Mouse (Mus musculus) midbrain, embryonic 12.5 days (tissue): ENCODE measurements around the gene Slc35a3. TPM values are rescaled to one million over a fixed set of nuclear protein-coding genes. Genes with fewer than 3 reads are reported as not detected.

Source experiments
- ATAC-seq: fragments of 200-750 bp; cut with Nextera tagmentation; 2 replicates; pipeline ENCODE4 v1.8.0; 2017; ENCODE audit warnings: low read depth, moderate TSS enrichment, moderate library complexity; ENCODE audit not compliant: low FRiP score
- H3K27ac ChIP-seq: fragments of 300-500 bp; sonication (generic); replicated peaks from 2 replicates; pipeline ENCODE4 v1.5.1; 2016; ENCODE audit warnings: mild to moderate bottlenecking
- H3K27me3 ChIP-seq: fragments of 300-500 bp; sonication (generic); 2 replicates; pipeline ENCODE4 v1.6.1; 2016; ENCODE audit warnings: mild to moderate bottlenecking
- H3K36me3 ChIP-seq: fragments of 300-500 bp; sonication (generic); 2 replicates; pipeline ENCODE4 v1.6.1; 2016
- H3K4me1 ChIP-seq: fragments of 300-500 bp; sonication (generic); 2 replicates; pipeline ENCODE4 v1.6.1; 2016
- H3K4me2 ChIP-seq: fragments of 300-500 bp; sonication (generic); replicated peaks from 2 replicates; pipeline ENCODE4 v1.6.1; 2016; ENCODE audit warnings: mild to moderate bottlenecking, moderate library complexity
- H3K4me3 ChIP-seq: fragments of 300-500 bp; sonication (generic); 2 replicates; pipeline ENCODE4 v1.5.1; 2016; ENCODE audit warnings: mild to moderate bottlenecking
- H3K9ac ChIP-seq: fragments of 300-500 bp; sonication (generic); replicated peaks from 2 replicates; pipeline ENCODE4 v1.6.1; 2016; ENCODE audit warnings: mild to moderate bottlenecking, moderate library complexity
- H3K9me3 ChIP-seq: fragments of 300-500 bp; sonication (generic); 2 replicates; pipeline ENCODE4 v1.6.1; 2016; ENCODE audit warnings: mild to moderate bottlenecking
- WGBS: fragments of 180-500 bp; shearing (Covaris S2); methylation state at CpG from one replicate; pipeline ENCODE4 v1.1.7; 2016; 5-methylcytosine and 5-hydroxymethylcytosine counted together
- polyA plus RNA-seq: library from polyadenylated mRNA; unstranded; fragments of >200 nt; fragmentation: Nextera tagmentation; extraction: Ambion mirVana; gene quantifications from 2 replicates; pipeline ENCODE4 v1.2.1, GENCODE M21; 2016

Gene Slc35a3
- polyA plus RNA-seq, 1 experiment from 2014 or later, result 8.7 TPM

DNA sequence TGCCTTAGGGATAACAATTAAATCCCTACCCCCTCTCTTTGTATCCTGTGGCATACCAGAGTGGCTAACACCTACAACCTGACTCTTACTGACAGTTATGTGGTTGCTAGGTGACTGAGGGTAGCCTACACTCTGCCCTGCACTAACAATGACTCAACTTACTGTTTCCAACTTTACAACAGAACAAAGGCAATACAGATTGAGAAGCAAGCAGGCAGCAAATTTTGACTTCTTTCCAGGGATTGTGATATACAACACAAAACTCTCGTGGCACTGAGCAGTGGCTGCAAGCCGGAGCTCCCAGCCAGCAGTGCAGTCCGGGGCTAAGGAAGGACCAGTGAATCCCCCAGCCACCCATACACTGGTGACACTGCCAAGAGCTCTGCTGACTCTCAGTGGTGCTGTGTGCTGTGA is 60.6 kb downstream of the Slc35a3 start:
- Histone ChIP-seq H3K27ac (no peak overlapping the region), H3K4me1 (peaks cover 12% of the 10 kb centered on the region; the same call in 1 of the 2 replicates), H3K36me3 (peaks cover 6% of the 10 kb centered on the region; the same call in 1 of the 2 replicates), H3K4me3 (no peak overlapping the region), H3K9me3 (no peaks in the 10 kb centered on the region), H3K27me3 (no peaks in the 10 kb centered on the region), H3K4me2 (no peak overlapping the region), H3K9ac (no peak overlapping the region)
- 70% methylated on average over 3 of the region's 3 CpGs for WGBS
- ATAC-seq, result peak; percentile 41; the same call in 1 of the 2 replicates

DNA sequence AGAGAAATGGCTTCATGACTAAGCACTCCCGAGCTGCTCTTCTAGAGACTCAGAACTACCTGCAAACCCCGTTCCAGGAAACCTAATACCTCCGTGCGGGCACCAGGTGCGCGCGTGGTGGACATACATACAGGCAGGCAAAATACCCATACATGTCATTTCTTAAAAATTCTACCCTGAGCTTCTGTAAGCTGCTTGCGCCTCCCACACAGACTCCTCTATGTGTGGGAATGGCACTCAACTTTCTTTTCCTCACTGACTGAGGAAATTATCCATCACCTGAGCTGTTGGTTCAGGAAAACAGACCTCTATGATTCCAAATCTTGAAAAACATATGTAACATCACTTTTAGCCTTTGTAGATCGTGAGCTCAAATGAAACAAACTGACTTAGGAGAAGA is 61.9 kb downstream of the Slc35a3 start:
- Histone ChIP-seq H3K4me3 (no peak overlapping the region), H3K4me2 (no peak overlapping the region), H3K9ac (no peak overlapping the region), H3K36me3 (peaks cover 19% of the 10 kb centered on the region), H3K27ac (no peak overlapping the region), H3K27me3 (no peaks in the 10 kb centered on the region), H3K4me1 (peaks cover 10% of the 10 kb centered on the region; the same call in 1 of the 2 replicates), H3K9me3 (no peaks in the 10 kb centered on the region)
- 98% methylated on average over 9 of the region's 9 CpGs for WGBS
- no peak for ATAC-seq

DNA sequence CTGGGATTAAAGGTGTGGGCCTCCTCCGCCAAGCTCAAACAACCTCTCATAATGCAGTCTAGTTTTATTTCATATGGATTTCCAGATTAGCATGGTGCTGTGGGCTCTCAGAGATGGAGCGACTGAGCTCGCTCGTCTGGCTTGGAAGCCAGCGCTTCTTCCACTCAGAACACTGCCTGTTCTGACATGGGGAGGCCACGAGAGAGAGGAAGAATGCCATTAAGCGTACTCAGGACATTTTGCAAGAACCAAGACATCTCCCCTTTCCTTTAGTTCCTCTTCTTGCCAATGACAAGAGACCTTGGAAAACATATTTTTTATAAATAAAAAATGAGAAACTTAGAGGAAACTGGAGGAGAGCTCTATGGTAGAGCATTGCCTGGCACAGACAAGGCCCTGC is 63.8 kb downstream of the Slc35a3 start:
- no peaks in the 10 kb centered on the region for H3K27me3 ChIP-seq
- WGBS, result 94% methylated on average over 7 of the region's 7 CpGs
- H3K9me3 ChIP-seq, result no peaks in the 10 kb centered on the region
- H3K4me2 ChIP-seq, result no peak overlapping the region
- H3K9ac ChIP-seq, result no peak overlapping the region
- H3K4me1 ChIP-seq, result peaks cover 10% of the 10 kb centered on the region; the same call in 1 of the 2 replicates
- peaks cover 35% of the 10 kb centered on the region for H3K36me3 ChIP-seq
- no peak for ATAC-seq
- no peak overlapping the region for H3K4me3 ChIP-seq
- no peak overlapping the region for H3K27ac ChIP-seq

DNA sequence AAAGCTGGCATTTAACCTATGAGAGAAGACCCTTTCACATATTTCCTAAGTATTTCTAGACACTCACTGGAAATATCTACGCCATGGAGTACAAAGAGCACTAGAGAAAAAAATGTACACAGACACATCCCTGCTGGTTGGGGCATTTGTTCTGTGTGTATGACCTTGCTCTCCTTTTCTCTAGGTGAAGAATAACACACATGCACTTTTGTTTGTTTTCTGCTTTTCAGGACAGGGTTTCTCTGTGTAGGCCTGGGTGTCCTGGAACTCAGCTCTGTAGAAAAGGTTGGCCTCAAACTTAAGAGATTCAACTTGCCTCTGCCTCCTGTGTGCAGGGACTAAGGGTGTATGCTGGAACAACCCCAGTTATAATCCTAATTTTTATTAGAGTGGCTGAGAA is 66.2 kb downstream of the Slc35a3 start:
- Histone ChIP-seq H3K4me2 (no peak overlapping the region), H3K27ac (no peak overlapping the region), H3K4me1 (no peaks in the 10 kb centered on the region), H3K9ac (no peak overlapping the region), H3K4me3 (no peak overlapping the region), H3K27me3 (no peaks in the 10 kb centered on the region), H3K36me3 (peaks cover 54% of the 10 kb centered on the region), H3K9me3 (no peaks in the 10 kb centered on the region)
- ATAC-seq, result no peak
- 97% methylated on average over 1 of the region's 1 CpGs for WGBS

DNA sequence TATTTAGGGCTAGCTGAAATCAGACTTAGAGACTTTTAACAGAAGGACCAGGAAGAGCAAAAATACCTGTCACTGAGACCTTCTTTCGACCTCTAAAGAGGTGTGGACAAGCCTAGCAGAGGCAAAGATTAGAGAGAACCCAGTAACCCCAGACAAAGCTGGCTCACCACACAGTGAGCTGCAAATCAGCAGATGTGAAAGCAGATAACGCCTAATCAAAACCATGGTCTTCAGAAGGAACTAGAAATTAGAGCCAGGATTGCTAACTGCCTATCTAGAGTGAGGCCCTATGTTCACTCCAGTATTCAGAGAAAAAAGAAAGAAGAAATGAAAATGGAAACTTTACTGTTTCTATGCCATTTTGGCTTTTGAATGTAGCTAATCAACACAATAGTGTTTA is 70.3 kb downstream of the Slc35a3 start:
- WGBS, result 86% methylated on average over 2 of the region's 2 CpGs
- no peak for ATAC-seq
- no peak overlapping the region for H3K27ac ChIP-seq
- no peak overlapping the region for H3K4me2 ChIP-seq
- no peaks in the 10 kb centered on the region for H3K9me3 ChIP-seq
- H3K4me3 ChIP-seq, result no peak overlapping the region
- H3K4me1 ChIP-seq, result no peaks in the 10 kb centered on the region
- H3K27me3 ChIP-seq, result no peaks in the 10 kb centered on the region
- H3K36me3 ChIP-seq, result peaks cover 83% of the 10 kb centered on the region
- no peak overlapping the region for H3K9ac ChIP-seq

DNA sequence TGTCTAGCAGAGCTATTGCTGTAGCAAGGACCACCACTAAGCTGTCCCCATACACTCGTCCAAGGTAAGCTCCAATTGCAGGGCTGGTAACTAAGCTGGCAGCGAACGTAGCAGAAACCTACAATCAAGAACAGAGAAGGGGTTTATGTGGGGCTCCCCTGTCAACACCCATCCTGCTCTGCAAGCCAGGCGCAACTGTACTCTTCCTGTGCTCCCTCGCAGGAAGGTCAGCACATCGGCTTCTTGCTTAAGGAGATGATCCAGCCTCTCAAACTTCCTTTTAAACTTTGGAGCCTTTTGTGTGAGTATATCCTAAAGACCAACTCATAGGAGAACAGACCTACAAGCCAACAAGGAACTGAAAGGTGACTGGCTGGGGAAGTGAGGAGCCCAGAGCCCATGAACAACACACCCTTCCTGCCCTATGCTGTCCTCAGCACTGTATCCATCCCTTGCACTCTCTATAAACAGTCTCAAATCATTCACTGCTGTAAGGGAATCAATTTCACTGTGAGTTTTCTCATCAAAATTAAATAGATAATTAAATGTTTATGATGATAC is 70.7 kb downstream of the Slc35a3 start:
- no peaks in the 10 kb centered on the region for H3K4me1 ChIP-seq
- no peak overlapping the region for H3K4me2 ChIP-seq
- no peak overlapping the region for H3K27ac ChIP-seq
- H3K4me3 ChIP-seq, result no peak overlapping the region
- peaks cover 87% of the 10 kb centered on the region for H3K36me3 ChIP-seq
- ATAC-seq, result no peak
- H3K9me3 ChIP-seq, result no peaks in the 10 kb centered on the region
- no peaks in the 10 kb centered on the region for H3K27me3 ChIP-seq
- H3K9ac ChIP-seq, result no peak overlapping the region
- 98% methylated on average over 6 of the region's 6 CpGs for WGBS

DNA sequence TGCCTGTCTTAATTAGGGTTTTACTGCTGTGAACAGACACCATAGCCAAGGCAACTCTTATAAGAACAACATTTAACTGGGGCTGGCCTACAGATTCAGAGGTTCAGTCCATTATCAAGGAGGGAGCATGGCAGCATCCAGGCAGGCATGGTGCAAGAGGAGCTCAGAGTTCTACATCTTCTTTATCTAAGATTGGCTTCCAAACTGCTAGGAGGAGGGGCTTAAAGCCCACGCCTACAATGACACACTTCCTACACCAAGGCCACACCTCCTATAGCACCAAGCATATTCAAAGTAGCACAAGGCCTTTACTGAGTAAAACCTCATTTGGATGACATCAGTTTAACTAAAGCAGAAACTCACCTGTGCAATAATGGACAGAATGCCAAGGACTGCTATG is 72.6 kb downstream of the Slc35a3 start:
- Histone ChIP-seq H3K4me1 (no peaks in the 10 kb centered on the region), H3K27me3 (no peaks in the 10 kb centered on the region), H3K9ac (no peak overlapping the region), H3K27ac (no peak overlapping the region), H3K36me3 (peaks cover 85% of the 10 kb centered on the region), H3K4me3 (no peak overlapping the region), H3K4me2 (no peak overlapping the region), H3K9me3 (no peaks in the 10 kb centered on the region)
- 88% methylated on average over 1 of the region's 1 CpGs for WGBS
- no peak for ATAC-seq

DNA sequence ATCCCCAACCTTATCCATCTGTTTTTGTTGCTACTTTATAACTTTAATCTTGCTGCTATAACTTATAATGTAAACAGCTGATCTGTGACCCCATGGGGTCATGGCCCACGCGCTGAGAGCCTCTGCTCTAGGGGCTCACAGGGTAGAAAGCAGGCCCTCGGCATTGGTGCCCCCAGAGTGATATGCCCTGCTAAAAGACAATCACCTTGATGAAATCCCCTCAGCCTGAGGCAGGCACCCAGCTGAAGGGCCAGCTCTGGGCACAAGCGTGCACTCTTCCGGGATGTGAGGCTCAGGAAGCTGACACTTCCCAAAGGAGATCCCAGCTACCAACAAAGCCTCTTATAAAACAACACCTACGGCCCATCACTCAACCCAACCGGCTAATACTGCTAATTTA is 74.1 kb downstream of the Slc35a3 start:
- Histone ChIP-seq H3K9ac (no peak overlapping the region), H3K4me1 (no peaks in the 10 kb centered on the region), H3K4me2 (no peak overlapping the region), H3K27me3 (no peaks in the 10 kb centered on the region), H3K4me3 (no peak overlapping the region), H3K27ac (no peak overlapping the region), H3K36me3 (peaks cover 88% of the 10 kb centered on the region), H3K9me3 (no peaks in the 10 kb centered on the region)
- 90% methylated on average over 7 of the region's 7 CpGs for WGBS
- ATAC-seq, result no peak

DNA sequence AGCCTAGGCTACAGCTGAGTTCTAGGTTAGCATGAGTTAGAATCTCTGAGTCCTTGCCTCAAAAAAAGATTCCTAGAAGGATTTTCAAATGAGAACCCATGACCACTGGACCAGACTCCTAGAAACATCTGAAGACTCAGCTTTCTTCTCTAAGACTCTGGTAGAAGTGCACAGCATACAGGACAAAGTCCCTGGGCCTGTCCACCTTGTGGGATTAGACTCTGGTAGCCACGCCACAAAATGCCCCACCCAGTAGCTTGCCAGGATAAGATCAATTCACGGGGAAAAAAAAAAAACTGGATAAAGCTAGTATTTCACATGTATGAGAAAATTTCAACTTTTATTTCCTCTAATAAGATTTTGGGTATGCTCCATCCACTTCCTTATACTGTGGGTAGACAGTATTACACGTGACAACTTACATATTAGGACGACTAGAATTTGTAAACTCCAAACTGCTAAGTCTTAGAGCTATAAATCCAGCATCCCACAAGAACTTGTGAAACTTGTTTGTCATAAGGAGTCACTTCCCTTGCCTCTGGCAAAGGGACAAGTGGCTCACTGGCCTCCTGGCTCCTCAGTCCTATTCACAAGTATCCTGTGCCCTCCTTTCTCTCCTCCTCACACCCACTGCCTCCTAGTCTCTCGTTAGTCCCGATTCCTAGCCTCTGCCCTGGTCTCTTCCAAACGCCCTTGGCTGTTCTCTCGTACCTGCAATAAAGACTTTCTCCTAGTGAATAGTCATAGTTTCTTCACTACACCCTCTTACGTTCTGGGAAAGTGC is 74.7 kb downstream of the Slc35a3 start:
- Histone ChIP-seq H3K4me2 (no peak overlapping the region), H3K36me3 (peaks cover 88% of the 10 kb centered on the region), H3K4me1 (no peaks in the 10 kb centered on the region), H3K9ac (no peak overlapping the region), H3K9me3 (no peaks in the 10 kb centered on the region), H3K4me3 (no peak overlapping the region), H3K27me3 (no peaks in the 10 kb centered on the region), H3K27ac (no peak overlapping the region)
- WGBS, result 93% methylated on average over 9 of the region's 9 CpGs
- ATAC-seq, result no peak

DNA sequence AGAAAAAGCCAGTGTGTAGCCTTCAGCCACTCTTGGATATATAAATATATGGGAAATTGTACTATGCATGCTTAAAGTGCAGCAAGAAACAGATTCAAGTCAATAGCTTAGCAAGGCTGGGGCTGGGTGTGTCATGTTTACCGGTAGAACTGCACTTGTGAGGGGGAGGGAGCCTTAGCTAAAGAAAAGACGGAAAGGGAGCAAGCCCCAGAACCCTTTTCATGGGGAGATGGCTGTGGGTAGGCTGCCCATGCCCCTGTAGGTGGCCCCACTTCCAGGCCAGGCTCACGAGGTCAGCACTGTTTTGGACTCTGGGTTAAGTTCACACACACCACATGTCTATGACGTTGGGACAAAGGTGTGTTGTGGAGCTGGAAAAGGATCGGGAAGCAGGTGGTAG is 76.8 kb downstream of the Slc35a3 start:
- Histone ChIP-seq H3K36me3 (peaks cover 79% of the 10 kb centered on the region), H3K9ac (no peak overlapping the region), H3K27me3 (no peaks in the 10 kb centered on the region), H3K9me3 (no peaks in the 10 kb centered on the region), H3K4me1 (no peaks in the 10 kb centered on the region), H3K4me3 (no peak overlapping the region), H3K27ac (no peak overlapping the region), H3K4me2 (no peak overlapping the region)
- 79% methylated on average over 5 of the region's 5 CpGs for whole genome bisulfite sequencing
- no peak for ATAC-seq

DNA sequence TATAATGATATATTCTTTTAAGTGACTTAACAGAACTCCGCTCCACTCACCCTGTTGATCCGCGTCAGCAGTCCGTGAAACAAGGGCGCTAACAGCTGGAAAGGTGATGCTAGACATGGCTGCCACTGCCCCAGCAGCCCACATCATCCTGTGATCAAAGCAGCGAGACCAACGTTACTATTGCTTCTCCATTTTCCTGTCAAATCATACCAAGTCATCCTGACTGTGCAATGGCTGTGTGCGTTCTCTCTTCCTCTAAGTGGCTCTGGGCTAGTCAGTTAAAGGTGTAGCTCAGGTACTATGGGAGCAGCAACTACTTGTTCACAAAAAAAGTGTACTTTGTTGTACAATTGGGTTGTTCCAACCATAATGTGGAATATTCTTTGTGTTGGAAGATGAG is 77.8 kb downstream of the Slc35a3 start:
- WGBS, result 96% methylated on average over 8 of the region's 8 CpGs
- Histone ChIP-seq H3K4me2 (no peak overlapping the region), H3K27me3 (no peaks in the 10 kb centered on the region)

DNA sequence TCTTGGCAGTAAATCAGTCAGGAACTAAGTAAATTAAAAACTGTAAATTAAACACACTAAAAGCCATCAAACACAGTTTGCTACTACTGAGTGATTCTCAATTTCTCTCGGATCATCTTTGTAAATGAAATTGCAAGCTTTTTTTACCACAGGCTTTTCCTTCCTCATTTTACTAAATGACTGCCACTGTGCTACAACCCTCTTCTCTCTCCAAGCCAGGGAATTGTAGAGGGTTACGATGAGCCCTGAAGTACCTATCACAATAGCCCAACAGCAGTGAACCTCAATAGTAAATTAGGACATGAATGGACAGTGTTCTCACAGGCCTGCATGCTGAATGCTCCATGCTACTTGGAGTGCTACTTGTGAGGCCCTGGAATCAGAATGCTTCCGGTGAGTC is 78.5 kb downstream of the Slc35a3 start:
- Histone ChIP-seq H3K27me3 (no peaks in the 10 kb centered on the region), H3K9ac (no peak overlapping the region), H3K4me2 (no peak overlapping the region), H3K9me3 (no peaks in the 10 kb centered on the region), H3K27ac (no peak overlapping the region), H3K4me3 (no peak overlapping the region), H3K36me3 (peaks cover 67% of the 10 kb centered on the region), H3K4me1 (no peaks in the 10 kb centered on the region)
- 87% methylated on average over 3 of the region's 3 CpGs for WGBS
- ATAC-seq, result no peak

More for the DNA sequence above, 77.8 kb downstream of the Slc35a3 start:
- no peak for ATAC-seq
- Histone ChIP-seq H3K4me3 (no peak overlapping the region), H3K9ac (no peak overlapping the region), H3K4me1 (no peaks in the 10 kb centered on the region), H3K27ac (no peak overlapping the region), H3K36me3 (peaks cover 74% of the 10 kb centered on the region), H3K9me3 (no peaks in the 10 kb centered on the region)
